Mouse (Mus musculus): ENCODE measurements around the gene Kcnab1. TPM values are rescaled to one million over a fixed set of nuclear protein-coding genes. Genes with fewer than 3 reads are reported as not detected.

The Kcnab1 gene
- polyA plus RNA-seq, 1 experiment, result 0.78 TPM

DNA sequence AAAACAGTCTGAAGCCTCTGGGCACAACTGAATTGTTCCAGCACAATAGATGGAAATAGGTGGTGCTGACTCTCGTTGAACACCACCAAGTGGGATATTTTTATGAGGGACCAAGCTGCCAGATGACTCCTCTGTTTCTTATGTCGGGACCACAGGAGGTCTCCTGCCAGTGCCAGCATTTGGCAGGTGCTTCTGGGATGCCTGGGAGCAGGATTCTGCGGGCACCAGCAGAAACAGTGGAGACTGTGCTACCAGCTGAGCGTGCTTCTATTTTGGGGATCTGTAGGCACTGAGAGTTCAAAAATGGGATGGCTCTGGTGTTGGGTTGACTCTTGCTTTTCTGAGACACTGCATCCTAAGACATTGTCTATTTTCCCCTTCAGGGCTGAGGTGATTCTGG, 190.0 kb downstream of the Kcnab1 start:
- H3K4me1 ChIP-seq (ENCODE audit: control insufficient read depth, insufficient read depth, low read length), result no peaks in the 10 kb centered on the region
- no peak overlapping the region for H3K4me3 ChIP-seq (ENCODE audit: insufficient read depth, low read length)
- no peak overlapping the region for H3K27ac ChIP-seq (ENCODE audit: insufficient read depth, low read depth, low read length)
- no peak for TF ChIP-seq CTCF (IDR thresholded peaks at IDR 0.05; ENCODE audit: low read depth, low read length)
- TF ChIP-seq POLR2A (IDR thresholded peaks at IDR 0.05; ENCODE audit: borderline replicate concordance, low read depth, low read length), result no peak

- no peak overlapping the region for H3K4me3 ChIP-seq (ENCODE audit: insufficient read depth, low read length)
- H3K4me1 ChIP-seq (ENCODE audit: control insufficient read depth, insufficient read depth, low read length), result no peaks in the 10 kb centered on the region
- no peak for TF ChIP-seq CTCF (IDR thresholded peaks at IDR 0.05; ENCODE audit: low read depth, low read length)
- TF ChIP-seq POLR2A (IDR thresholded peaks at IDR 0.05; ENCODE audit: borderline replicate concordance, low read depth, low read length), result no peak
- H3K27ac ChIP-seq (ENCODE audit: insufficient read depth, low read depth, low read length), result no peak overlapping the region
These were observed 192.3 kb downstream of the Kcnab1 start for GRCm38 (mm10) chr3:65301531-65301930.

- Histone ChIP-seq H3K27ac (ENCODE audit: insufficient read depth, low read depth, low read length) (no peak overlapping the region), H3K4me1 (ENCODE audit: control insufficient read depth, insufficient read depth, low read length) (no peaks in the 10 kb centered on the region), H3K4me3 (ENCODE audit: insufficient read depth, low read length) (no peak overlapping the region)
- TF ChIP-seq CTCF (IDR thresholded peaks at IDR 0.05; ENCODE audit: low read depth, low read length) (no peak), POLR2A (IDR thresholded peaks at IDR 0.05; ENCODE audit: borderline replicate concordance, low read depth, low read length) (no peak)
These were observed 193.4 kb downstream of the Kcnab1 start for GRCm38 (mm10) chr3:65302559-65302958.

DNA sequence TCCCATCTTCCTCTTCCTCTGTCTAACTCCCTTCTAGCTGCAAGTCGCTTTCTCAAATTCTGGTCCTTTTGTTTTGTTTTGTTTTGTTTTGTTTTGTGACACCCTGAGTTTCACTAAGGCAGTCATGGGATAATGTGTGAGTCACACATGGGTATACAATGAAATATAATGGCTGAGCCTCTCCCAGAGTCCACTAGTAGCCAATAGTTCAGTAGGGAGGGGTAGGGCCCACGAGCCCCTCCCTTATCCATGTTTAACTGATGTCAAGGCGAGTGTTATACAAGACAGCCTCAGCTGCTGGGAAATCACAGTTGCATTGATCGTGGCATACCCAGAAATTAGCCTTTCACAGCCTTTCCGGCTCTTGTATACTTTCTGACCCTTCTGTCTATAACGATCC, 206.7 kb downstream of the Kcnab1 start:
- no peak overlapping the region for H3K27ac ChIP-seq (ENCODE audit: insufficient read depth, low read depth, low read length)

GRCm38 (mm10) chr3:65316738-65317137, 207.6 kb downstream of the Kcnab1 start:
- TF ChIP-seq CTCF (IDR thresholded peaks at IDR 0.05; ENCODE audit: low read depth, low read length), result no peak
- TF ChIP-seq POLR2A (IDR thresholded peaks at IDR 0.05; ENCODE audit: borderline replicate concordance, low read depth, low read length), result no peak
- H3K27ac ChIP-seq (ENCODE audit: insufficient read depth, low read depth, low read length), result no peak overlapping the region
- H3K4me1 ChIP-seq (ENCODE audit: control insufficient read depth, insufficient read depth, low read length), result peaks cover 2% of the 10 kb centered on the region
- no peak overlapping the region for H3K4me3 ChIP-seq (ENCODE audit: insufficient read depth, low read length)

More for the DNA sequence above, 206.7 kb downstream of the Kcnab1 start:
- no peak overlapping the region for H3K4me3 ChIP-seq (ENCODE audit: insufficient read depth, low read length)
- TF ChIP-seq POLR2A (IDR thresholded peaks at IDR 0.05; ENCODE audit: borderline replicate concordance, low read depth, low read length) (no peak), CTCF (IDR thresholded peaks at IDR 0.05; ENCODE audit: low read depth, low read length) (no peak)
- peaks cover 2% of the 10 kb centered on the region for H3K4me1 ChIP-seq (ENCODE audit: control insufficient read depth, insufficient read depth, low read length)

DNA sequence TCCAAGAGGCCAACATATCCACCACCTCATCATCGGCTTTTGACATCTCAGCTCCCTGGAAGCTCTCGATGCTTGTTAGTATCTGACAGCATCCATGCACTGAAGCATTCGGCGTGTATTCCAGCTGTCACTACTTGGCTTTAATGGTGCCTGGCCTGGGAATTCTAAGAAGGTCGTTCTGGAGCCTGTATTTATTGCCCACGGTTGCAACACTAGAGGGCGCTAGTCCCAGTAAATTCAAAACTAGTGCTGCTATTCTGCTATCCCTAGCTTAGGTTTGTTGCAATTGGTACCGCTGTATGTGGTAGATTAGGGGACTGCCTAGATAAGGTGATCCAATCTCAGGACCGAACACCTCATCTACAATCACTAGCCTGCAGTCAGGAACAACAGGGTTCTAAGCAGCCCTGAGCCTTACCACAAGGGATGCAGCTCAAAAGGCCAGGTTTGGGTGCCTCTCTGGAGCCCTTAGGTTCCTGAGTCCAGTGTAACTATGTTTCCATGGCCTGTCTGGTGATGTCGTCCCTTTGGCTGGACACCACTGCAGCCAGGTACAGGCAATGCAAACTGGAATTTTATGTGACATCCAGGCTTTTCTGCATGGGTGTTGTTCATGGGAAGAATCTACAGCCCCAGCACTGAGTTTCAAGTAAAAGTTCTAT, 208.8 kb downstream of the Kcnab1 start:
- TF ChIP-seq CTCF (IDR thresholded peaks at IDR 0.05; ENCODE audit: low read depth, low read length) (peak; percentile 56), POLR2A (IDR thresholded peaks at IDR 0.05; ENCODE audit: borderline replicate concordance, low read depth, low read length) (no peak)
- Histone ChIP-seq H3K4me1 (ENCODE audit: control insufficient read depth, insufficient read depth, low read length) (peaks cover 2% of the 10 kb centered on the region), H3K27ac (ENCODE audit: insufficient read depth, low read depth, low read length) (no peak overlapping the region), H3K4me3 (ENCODE audit: insufficient read depth, low read length) (no peak overlapping the region)

DNA sequence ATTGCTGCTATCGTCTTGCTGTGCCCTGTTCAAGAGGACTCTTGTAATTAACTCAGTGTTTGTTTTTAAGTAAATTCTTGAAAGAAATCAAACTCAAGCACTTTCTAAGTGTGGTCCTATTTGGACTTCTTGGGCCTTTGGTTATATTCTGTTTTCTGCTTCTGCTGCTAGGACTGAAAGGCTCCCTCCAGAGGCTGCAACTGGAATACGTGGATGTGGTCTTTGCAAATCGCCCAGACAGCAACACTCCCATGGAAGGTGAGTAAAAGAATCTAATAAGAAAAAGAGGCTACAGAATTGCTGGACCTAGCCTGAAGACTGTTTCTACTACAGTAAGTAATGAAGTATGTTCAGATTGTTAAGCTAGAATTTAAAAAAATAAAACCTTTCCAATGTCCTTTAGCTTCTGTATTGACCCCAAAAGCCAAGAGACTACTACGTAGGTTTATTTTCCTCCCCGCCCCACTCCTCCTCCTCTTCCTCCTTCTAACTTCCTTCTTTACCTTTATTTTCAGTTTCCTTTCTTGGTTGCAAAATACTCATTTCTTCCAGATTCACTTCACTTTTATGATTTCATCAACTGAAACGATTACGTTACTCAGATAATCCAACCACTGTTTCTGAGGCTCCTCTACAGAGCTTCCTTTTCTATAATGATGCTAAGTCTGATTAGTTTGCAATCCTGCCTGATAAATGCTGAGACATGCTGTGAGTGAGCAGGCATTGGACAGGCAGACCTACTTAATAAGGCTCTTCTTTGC, 210.2 kb downstream of the Kcnab1 start:
- TF ChIP-seq CTCF (IDR thresholded peaks at IDR 0.05; ENCODE audit: low read depth, low read length) (no peak), POLR2A (IDR thresholded peaks at IDR 0.05; ENCODE audit: borderline replicate concordance, low read depth, low read length) (no peak)
- no peak overlapping the region for H3K27ac ChIP-seq (ENCODE audit: insufficient read depth, low read depth, low read length)

DNA sequence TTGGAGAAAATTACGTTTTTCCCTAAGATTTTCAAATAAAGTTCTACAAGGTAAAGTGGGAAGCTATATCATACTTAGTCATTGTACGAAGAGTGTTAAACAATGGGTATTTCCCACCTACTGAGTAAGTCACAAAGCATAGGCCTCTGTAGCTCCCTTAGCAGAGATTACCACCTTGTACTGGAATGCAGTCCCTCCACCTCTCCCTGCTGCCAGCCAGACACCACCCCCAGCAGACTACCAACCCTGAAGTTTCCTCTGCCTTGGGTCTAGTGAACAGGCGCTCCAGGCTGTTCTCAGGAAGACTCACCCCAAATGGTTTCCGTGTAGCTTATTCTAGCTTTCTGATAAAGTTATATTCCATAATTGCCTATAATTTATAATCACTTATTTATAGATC, 211.8 kb downstream of the Kcnab1 start:
- no peak for TF ChIP-seq POLR2A (IDR thresholded peaks at IDR 0.05; ENCODE audit: borderline replicate concordance, low read depth, low read length)
- TF ChIP-seq CTCF (IDR thresholded peaks at IDR 0.05; ENCODE audit: low read depth, low read length), result no peak
- Histone ChIP-seq H3K4me3 (ENCODE audit: insufficient read depth, low read length) (no peak overlapping the region), H3K27ac (ENCODE audit: insufficient read depth, low read depth, low read length) (no peak overlapping the region), H3K4me1 (ENCODE audit: control insufficient read depth, insufficient read depth, low read length) (peaks cover 2% of the 10 kb centered on the region)

More for the DNA sequence above, 210.2 kb downstream of the Kcnab1 start:
- peaks cover 2% of the 10 kb centered on the region for H3K4me1 ChIP-seq (ENCODE audit: control insufficient read depth, insufficient read depth, low read length)
- no peak overlapping the region for H3K4me3 ChIP-seq (ENCODE audit: insufficient read depth, low read length)

DNA sequence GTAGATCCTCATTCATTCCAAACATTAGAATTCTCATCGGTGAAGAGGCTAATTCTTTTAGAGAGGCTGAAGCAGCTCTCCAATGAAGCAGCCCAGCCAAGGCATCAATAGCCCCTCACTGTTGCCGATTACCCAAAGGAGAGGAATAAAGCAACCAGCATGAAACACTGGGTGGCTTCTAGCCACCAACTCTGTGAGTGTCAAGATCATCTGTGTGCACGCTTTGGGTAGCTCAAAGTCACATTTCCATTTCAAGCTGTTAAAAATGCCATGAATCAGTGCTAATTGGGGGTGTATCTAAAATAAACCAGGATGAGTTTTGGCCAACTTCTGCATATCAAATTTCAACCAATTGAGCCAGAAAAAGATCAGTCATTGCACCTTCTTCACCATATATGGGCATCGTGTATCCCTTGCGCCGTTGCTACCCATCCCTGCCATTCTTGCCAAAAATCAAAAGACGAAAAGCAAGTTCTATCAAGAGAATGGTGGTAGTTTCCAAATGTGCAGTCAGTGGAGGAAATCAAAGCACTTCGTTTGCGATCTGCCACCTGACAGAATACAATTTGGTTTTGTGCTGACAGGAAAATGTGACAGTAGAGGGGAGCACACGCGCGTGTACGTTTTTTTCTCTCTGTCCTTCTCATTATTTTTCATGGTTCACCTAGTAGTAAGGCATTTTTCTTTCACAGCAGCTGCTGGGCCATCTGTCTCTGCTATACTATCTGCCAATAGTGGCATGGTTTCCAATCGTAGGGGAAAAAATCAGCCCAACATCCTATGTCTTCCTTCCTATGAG, 213.0 kb downstream of the Kcnab1 start:
- Histone ChIP-seq H3K4me1 (ENCODE audit: control insufficient read depth, insufficient read depth, low read length) (peaks cover 2% of the 10 kb centered on the region), H3K27ac (ENCODE audit: insufficient read depth, low read depth, low read length) (no peak overlapping the region), H3K4me3 (ENCODE audit: insufficient read depth, low read length) (no peak overlapping the region)
- no peak for TF ChIP-seq POLR2A (IDR thresholded peaks at IDR 0.05; ENCODE audit: borderline replicate concordance, low read depth, low read length)
- no peak for TF ChIP-seq CTCF (IDR thresholded peaks at IDR 0.05; ENCODE audit: low read depth, low read length)

All from bone marrow macrophage, adult 2 months (primary cell).